Mouse (Mus musculus) adrenal gland (tissue): ENCODE data around the gene Gm28845.

Source experiments
- intact Hi-C: fragments of 180-260 bp; cut with DNase I; formaldehyde crosslinking; loops from one replicate; pipeline ENCODE4 v1.15.1; 2025

Gm28845 gene

GRCm38 (mm10) chr1:65109196-65109595, 10.2 kb downstream of the Gm28845 start:
- intact Hi-C loops = no loop called here

DNA sequence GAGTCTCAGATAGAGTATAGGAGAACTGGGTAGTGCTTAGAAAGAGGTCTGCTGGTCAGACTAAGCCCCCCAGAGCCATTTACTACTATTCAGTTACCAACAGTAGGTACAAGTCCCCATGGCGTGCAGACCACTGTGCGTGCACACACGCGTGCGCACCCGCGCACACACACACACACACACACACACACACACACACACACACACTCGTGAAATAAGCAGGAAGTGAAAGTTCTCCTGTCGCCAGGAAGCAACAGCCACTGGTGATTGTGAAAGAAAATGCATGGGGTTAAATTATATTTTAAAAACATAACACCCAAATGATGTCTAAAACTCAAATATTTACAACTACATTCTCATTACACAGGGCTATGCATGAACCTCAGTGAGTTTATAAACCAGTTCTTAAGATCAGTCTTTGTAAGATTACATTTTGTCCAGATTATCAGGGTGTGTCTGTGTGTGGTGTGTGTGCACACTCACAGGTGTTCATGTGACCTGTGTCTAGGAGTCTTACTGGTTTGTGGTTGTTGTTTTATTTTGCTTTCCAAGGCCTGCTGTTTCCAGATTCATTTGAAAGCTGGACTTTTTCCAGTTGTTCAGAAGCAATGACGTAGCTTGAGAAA, 11.6 kb downstream of the Gm28845 start:
- intact Hi-C loops = no loop called here

DNA sequence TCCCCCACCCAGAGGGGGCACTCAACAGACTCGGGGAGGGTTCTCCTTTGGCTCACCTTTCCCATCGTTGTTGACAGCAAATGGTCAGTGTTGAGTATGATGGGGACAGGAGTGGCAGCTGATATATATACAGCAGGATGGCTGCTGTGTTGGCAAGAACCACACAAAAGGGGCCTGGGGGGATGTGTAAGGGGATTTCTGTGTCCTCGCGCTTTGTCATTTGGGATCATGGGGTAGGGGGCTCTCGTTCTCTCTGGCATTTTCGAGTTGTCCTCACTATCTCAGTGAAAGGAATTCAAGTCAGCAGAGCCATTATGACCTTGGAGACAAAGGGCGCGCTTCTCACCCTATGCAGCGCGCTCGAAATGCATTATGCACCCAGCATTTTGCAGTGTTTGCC, 16.1 kb downstream of the Gm28845 start, which contains the start of gene Cryga:
TSS of gene Cryga (minus strand) at position 101 of the 400 bp plus-strand sequence.
- intact Hi-C loops = no loop called here

- intact Hi-C loops = no loop called here
Observed at GRCm38 (mm10) chr1:65096953-65097352, 22.4 kb downstream of the Gm28845 start.

- intact Hi-C loops = no loop called here
Observed at GRCm38 (mm10) chr1:65091566-65091965, 27.8 kb downstream of the Gm28845 start.

- intact Hi-C loops = no loop called here
Observed at GRCm38 (mm10) chr1:65090370-65090769, 29.0 kb downstream of the Gm28845 start.

DNA sequence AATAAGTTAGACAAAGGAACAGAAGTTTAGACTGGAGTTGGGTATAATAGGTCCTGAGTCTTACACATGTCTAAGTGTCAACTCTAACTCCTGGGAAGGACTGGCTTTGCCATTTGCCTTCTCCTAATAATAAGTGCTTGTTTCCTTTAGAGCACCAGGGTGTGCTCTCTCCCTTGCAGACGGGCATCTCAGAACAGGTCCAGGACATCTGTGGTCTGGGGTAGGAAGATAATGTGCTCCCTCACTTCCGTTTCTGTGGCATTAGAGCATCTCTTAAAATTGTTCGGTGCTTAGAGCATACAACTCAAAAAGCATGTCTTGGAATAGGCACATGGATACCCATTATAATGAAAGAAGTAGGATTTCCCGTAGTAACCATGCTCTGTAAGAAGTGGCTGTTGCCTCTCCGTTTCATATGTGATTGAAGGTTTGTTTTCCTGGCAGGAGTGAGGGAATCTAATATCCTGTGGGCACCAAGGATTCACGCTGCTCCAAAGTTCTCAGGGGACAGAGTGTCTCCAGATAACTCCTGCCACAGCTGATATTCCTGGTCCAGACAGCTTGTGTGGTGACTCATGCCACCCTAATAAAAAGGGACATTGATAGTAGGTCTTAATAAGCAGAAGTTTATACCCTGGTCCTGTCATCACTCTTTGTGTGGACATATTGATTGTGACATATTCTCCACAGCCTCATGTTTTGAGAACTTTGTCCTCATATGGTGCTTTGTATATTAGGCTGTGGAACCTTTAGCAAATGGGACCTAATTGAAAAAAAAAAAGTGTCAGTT, 30.6 kb downstream of the Gm28845 start:
- intact Hi-C loops = loop anchor here (5.0 kb wide), 1 partner anchor 36 kb away; the partner anchor contains the start of gene Cryge

GRCm38 (mm10) chr1:65082188-65082587, 37.2 kb downstream of the Gm28845 start, which contains the start of gene Crygb:
Crygb (minus strand) TSS chr1:65082288.
- intact Hi-C loops = no loop called here

- intact Hi-C loops = no loop called here
Observed at GRCm38 (mm10) chr1:65075607-65076006, 43.8 kb downstream of the Gm28845 start.

- intact Hi-C loops = no loop called here
Observed at GRCm38 (mm10) chr1:65073589-65073988, 45.8 kb downstream of the Gm28845 start, which contains the start of gene Crygc. Crygc (minus strand) TSS chr1:65073689.

- intact Hi-C loops = no loop called here
Observed at GRCm38 (mm10) chr1:65067842-65068241, 51.5 kb downstream of the Gm28845 start.

- intact Hi-C loops = no loop called here
Observed at GRCm38 (mm10) chr1:65064201-65064600, 55.2 kb downstream of the Gm28845 start.

DNA sequence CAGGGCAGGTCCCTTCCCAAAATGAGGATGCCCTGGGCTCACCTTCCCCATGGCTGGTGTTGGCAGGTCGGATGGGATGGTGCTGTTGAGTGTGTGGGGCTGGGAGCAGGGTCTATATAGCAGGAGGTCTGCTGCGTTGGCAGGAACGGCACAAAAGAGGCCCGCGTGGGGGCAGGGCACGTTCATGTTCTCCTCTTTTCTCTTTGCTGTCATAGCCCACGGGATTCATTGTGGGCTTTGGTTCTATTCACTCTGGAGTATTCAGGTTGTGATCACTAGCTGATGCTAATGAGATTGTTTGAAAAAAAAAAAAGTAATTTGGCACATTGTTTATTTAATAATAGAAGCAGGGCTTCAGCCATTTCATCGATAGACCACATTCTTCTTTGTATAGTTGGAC, 56.0 kb downstream of the Gm28845 start, which contains the start of gene Crygd:
TSS of gene Crygd (minus strand) at position 101 of the 400 bp plus-strand sequence.
- intact Hi-C loops = no loop called here

GRCm38 (mm10) chr1:65052140-65052539, 67.2 kb downstream of the Gm28845 start:
- intact Hi-C loops = loop anchor here (5.0 kb wide), 1 partner anchor 35 kb away; no protein-coding TSS in a partner anchor

GRCm38 (mm10) chr1:65051696-65052095, 67.7 kb downstream of the Gm28845 start:
- intact Hi-C loops = loop anchor here (5.0 kb wide), 1 partner anchor 36 kb away; no protein-coding TSS in a partner anchor

GRCm38 (mm10) chr1:65050952-65051351, 68.4 kb downstream of the Gm28845 start, which contains the start of gene Cryge:
Cryge (minus strand) TSS chr1:65051149.
- intact Hi-C loops = loop anchor here (5.0 kb wide), 1 partner anchor 36 kb away; no protein-coding TSS in a partner anchor
